Mouse (Mus musculus) brain, embryonic 18.5 days (tissue): ENCODE measurements around the gene Rbpj.

ENCODE experiments used
- DNase-seq: peaks from one replicate; pipeline ENCODE4 v3.0.0-alpha.2; 2012; ENCODE audit warnings: low read depth, low spot score

Gene Rbpj

DNA sequence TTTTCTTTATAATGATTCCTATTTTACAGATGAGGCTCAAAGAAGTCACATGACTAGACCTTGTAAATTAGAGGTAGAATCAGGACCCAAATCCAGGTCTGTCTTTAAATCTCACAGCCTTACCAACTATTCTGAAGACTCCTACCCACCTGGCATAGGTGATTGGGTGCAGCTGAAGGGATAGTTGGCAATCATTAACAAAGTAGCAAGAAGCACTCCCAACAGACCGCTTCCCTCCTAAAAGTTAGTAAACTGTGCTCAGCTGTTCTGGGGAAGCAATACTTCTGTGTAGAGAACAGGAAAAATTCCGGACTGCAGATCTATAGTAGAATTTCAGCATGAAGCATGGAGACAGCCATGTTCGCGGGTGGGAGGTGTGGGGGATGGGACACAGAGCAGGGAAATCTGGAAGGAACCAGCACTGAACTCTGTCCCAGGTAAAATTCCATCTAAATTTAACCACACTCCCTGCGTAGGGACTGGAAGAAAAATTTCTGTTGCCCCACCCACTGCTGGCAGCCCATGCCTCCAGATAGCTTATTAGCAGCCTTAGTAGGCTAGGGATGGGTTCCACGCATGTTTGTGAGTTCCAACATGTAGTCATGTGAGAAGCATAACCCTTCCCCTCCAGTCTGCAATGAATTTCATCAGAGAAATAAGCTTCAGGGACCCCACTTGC is 3.3 kb downstream of the Rbpj start:
- no peak for DNase-seq

GRCm38 (mm10) chr5:53469777-53470131 is 3.8 kb downstream of the Rbpj start:
- DNase-seq: no peak

DNA sequence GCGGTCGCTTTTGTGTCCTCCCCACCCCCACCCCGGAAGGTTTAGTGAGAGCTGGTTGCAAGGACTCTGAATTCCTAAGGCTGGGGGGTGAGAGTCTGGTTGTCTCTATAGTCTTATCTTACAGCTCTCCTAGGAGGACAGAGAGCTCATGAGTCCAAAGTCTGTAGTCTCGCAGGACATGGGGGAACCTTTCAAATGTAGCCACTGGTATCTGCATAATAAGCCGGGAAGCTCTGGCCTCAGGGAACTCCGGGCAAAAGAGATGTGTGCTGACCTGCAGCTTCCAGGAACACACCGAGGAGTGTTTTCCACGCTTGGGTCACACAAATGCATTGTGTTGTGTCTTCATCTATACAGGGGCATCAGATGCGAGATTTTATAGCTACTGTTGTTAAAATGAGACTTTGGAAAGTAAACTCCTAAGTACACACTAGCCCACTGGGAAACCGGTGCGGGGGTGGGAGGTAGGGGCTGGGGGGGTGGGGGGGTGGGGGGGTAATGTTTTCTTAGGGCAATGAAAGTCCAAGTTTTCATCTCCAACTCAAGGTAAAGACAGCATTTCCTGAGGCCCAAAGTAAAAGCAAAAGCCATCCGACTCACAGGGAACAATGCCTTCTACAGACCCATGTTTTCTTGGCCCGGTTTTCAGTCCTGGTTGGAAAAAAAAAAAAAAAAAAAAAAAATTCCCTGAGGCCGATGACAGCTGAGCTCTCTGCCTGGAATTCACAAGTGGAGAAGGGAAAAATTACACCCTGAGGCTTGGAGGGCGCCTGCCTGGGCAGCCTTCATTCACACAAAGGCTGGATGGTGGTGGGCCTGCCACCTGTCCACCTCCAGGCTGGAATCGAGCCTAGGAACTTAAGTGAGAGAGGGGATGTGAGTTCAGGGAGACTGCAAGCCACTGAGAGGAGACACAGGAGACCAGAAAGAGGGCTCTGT is 4.5 kb downstream of the Rbpj start:
- DNase-seq: no peak

DNA sequence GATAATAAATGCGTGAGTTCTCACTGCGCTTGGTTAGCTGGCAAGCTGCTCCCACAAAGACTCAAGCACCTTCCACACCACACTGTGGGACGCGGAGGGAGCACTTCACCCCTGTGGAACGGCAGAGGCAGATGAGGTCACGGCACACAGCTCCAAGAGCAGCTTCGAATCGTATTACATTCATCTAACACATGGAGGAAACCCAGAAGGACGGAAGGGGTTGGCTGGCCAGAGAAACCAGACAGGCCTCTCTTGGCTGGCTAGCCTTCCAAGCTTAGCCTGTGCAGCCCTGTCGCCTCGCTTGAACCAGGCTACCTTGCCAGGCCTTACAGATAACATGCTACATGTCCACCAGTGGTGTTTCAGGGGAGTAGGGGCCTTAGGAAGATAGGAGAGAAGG is 6.5 kb downstream of the Rbpj start:
- DNase-seq: no peak

GRCm38 (mm10) chr5:53479161-53479560 is 13.2 kb downstream of the Rbpj start:
- no peak for DNase-seq

- DNase-seq: no peak
Measured at GRCm38 (mm10) chr5:53479891-53480290, 13.9 kb downstream of the Rbpj start.

GRCm38 (mm10) chr5:53481021-53481420 is 15.1 kb downstream of the Rbpj start:
- DNase-seq: no peak

DNA sequence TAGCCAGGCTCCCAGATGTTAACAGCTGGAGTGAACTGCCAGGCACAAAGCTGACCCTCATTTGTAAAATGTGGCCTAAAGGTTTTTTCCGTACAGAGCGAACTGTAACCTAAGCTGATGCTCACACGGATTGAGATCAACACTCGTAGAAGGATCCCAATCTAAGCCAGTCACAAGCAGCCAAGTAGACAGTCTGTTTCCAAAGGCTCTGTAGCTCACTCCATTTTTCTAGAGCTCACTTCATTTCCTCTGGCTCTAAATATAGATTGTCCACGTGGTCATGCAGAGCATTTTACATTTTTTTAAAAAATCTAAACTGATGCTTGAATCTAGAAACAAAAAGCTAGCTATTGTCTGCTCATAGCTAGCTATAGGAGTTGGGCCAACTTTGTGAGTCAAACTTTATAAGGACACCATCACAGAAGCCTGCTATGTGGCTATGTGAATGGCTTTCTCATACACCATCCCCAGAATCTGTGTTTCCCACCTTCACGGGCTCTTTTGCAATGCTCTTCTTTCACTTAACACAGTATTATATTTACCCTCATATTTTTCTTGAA is 19.2 kb downstream of the Rbpj start:
- DNase-seq: no peak

- no peak for DNase-seq
Measured at GRCm38 (mm10) chr5:53485934-53486475, 20.1 kb downstream of the Rbpj start.

DNA sequence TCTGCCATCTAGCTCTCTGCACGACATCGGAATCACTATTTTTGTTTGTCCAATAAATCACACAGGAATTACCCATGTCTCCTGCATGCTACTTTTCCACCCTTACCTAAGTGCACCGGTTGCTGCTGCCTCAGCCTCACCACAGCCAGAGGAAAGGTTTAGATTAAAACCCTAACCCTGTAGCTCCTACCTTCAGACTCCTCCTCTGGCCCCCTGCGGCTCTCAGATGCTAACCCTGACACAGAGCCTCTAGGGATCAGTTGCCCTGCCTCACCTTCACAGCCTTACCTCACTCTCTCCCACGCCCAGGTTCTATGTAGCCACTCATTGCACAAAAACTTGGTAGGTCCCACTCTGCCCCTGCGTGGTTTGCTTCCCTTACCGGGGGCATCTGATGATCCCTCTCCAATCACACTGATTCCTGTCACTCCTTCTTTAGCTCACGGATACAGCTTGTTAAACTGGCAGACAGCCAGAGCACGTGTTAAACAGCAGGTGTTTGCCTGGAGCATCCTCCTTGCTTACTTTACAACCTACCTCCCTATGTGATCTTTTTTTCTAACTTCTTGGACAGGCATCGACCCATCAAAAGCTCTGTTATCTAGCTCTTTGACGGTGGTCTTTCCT is 21.1 kb downstream of the Rbpj start:
- DNase-seq: no peak

- DNase-seq: no peak
Measured at GRCm38 (mm10) chr5:53490697-53491099, 24.7 kb downstream of the Rbpj start.

- no peak for DNase-seq
Measured at GRCm38 (mm10) chr5:53493756-53494155, 27.8 kb downstream of the Rbpj start.

- DNase-seq: no peak
Measured at GRCm38 (mm10) chr5:53494536-53495159, 28.7 kb downstream of the Rbpj start.

DNA sequence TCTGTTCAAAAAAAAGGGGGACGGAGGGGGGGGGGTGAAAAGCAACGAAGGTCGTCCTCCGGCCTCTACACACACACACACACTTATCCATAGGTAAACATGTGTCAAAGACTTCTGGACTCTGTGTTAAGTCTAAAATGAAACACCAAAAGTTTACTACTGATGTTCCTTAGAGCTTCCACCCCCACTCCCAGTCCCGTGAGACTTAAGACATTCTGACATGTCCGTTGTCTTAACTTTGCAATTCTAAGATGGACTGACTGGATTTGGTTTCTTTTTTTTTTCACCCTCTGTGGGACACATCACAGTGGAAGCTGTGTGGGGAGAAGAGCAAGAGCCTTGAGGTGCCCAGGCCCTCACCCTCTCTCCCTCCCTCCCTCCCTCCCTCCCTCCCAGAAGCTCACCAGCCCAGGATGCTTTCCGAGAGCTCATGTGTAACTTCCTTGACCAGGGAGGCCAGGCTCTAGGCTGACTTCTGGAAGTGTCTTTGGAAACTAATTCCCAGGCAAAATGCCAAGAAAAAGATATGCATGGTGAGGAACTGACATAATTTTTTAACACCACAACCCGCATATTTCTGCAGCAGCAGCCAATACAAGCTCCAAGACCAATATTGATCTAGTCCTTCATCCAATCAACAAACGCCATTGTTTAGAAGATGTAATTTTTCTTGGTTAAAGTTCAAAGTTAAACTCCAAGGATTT is 31.0 kb downstream of the Rbpj start:
- no peak for DNase-seq

DNA sequence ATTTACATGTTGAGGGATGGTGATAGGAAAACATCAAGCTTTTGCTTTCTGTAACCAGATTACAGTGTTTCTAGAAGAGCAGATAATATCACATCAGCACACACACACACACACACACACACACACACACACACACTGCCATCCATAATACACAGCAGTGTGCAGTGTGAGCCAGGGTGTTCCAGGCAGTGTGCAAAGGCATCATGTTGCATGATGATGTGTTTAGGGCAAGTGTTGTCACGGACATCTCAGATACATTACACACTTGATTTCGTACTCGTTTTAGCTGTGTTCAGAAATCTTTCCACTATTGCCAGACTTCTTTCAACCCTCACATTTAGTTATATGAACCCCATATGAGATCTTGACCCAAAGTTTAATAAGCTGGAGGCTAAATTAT is 33.6 kb downstream of the Rbpj start:
- DNase-seq: no peak

DNA sequence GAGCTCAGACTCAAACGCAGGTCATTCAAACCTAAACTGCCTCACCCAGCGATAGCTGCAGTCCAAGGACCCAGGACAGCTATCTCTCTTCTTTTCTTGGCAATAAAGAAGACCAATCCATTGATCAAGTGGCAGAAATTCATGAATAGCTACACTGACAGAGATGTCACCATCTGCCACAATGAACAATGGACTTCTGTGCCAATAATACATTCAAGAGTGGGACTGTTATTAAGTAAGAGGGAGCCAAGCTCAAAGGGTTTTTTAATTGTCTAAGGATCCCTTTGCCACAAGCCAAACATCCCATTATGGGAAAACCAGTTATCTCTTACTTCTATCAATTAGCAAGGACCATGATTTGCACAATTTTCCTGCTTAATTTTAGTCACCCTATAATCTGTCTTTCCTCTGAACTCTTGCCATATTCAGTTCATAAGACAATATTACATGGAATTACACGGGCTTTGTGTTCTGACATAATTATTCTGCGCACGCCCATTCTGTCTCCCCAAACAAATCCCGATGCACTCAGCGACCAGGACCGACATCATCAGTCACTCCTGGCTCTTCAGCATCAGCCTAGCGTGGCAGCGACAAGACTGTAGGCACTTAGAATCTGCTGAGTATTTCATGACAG is 34.7 kb downstream of the Rbpj start:
- DNase-seq: no peak

GRCm38 (mm10) chr5:53503261-53503660 is 37.3 kb downstream of the Rbpj start:
- DNase-seq: no peak

DNA sequence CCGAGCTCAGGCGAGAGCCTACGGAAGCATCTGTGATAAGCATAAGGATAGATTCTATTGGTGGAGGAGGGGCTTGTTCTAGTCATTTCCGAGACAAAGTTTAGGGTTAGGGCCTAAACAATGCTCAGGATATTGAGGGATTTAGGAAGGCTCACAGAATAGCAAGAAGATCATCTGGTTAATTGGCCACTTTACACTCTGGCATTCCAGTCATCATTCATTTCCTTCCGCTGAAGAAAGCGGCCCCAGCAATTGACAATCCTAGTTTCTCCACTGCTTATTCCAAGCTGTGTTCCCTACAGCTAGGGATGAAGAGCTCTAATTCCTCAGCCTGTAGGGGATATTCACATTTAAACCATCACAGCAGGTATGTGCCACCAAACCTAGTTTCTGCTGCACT is 39.8 kb downstream of the Rbpj start:
- DNase-seq: no peak

GRCm38 (mm10) chr5:53507371-53507770 is 41.4 kb downstream of the Rbpj start:
- no peak for DNase-seq

GRCm38 (mm10) chr5:53509465-53509864 is 43.5 kb downstream of the Rbpj start:
- no peak for DNase-seq
